Mouse (Mus musculus): ENCODE results near the gene Cpne1. TPM values are rescaled to one million over a fixed set of nuclear protein-coding genes. Genes with fewer than 3 reads are reported as not detected.
A peak's percentile ranks its signal among the peaks of the same experiment; 100 is the strongest.
"Not testable (repeated sequence)": the region's sequence is repeated elsewhere in the genome, so short reads cannot be mapped to it uniquely, and the experiment has no call there.

Cpne1 gene
- polyA plus RNA-seq (2015; fragmentation: Nextera tagmentation; extraction: Ambion mirVana) = 65.0 and 76.9 TPM in 2 replicates

DNA sequence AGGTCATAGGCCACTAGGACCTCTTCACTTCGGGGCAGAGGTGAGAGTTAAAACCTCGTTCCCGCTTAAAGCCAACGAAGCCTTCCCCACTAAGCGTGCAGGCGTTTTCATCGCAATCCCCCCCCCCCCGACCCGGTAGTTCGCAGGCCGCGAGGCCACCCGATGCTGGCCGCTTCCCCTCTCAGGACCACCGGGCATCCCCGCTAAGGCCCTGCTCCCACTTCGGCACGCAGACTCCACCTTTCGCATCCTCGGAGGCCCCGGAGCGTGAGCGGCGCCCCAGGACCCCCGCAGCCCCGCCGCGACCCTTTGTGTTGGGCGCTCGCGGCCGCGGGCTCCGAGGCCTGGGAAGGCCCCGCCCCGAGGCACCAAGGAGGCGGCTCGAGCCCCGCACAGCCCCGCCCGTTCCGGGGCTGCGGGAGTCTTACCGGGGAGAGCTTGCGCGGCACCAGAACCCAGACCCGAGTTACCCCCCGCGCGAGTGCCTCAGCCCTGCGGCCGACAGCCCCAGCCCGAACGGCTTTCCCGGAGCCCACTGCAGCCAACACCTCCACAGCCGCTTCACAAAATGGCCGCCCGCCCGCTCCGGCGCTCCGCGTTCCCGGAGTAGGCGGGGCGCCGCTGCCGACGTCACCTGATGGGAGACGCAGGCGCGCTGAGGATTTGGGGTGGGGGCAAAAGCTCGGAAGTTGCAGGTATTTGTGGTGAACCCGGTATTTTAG is at the start of gene Cpne1, which contains the start of gene Rbm12:
Cpne1 (minus strand) TSS at position 608 of the 722 bp plus-strand sequence.
Rbm12 (minus strand) TSS at position 621 of the 722 bp plus-strand sequence.
- peak; percentile 95 for DNase-seq (ENCODE audit: low spot score)

DNA sequence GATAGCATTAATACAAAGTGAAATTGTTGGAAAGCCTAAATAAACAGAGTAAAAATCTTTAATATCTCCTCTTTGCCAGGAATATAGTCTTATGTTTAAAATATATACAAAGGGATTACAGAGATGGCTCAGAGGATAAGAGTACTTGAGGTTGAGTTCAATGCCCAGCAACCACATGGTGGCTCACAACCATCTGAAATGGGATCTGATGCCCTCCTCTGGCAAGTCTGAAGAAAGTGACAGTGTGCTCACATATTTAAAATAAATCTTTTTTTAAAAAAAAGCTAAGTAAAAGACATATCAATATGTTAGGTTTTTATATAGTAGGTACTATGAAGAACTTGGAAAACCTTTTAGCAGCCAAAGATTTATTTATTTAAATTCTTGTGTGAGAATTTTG is 39.8 kb upstream of the Cpne1 start:
- DNase-seq (ENCODE audit: low spot score) = no peak

DNA sequence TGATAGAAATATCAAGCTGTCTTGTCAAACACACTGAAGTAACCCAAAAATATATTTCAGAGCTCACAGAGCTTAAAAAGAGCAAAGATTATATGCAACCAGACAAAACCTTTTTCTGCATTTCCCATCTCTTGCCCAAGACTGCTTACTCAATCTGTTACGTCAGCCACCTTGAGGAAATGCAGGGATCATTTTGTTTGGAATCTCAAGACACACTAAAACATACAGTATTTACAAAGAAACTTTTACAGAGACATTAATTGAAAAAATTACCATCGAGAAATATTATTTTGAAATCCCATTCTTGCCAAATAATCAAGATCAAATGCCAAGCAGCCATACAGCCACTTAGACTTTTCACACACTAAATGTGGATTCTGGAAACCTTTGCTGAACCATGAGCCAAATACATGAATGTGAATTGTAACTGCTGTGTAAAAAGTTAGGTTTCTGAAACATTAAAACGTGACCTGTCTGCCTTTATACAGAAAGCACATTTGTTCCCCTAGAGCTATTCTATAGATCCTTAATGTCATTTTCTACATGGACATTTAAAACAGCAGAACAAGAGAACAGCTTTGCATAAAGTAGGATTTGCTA is 35.7 kb upstream of the Cpne1 start:
- DNase-seq (ENCODE audit: low spot score) = no peak

DNA sequence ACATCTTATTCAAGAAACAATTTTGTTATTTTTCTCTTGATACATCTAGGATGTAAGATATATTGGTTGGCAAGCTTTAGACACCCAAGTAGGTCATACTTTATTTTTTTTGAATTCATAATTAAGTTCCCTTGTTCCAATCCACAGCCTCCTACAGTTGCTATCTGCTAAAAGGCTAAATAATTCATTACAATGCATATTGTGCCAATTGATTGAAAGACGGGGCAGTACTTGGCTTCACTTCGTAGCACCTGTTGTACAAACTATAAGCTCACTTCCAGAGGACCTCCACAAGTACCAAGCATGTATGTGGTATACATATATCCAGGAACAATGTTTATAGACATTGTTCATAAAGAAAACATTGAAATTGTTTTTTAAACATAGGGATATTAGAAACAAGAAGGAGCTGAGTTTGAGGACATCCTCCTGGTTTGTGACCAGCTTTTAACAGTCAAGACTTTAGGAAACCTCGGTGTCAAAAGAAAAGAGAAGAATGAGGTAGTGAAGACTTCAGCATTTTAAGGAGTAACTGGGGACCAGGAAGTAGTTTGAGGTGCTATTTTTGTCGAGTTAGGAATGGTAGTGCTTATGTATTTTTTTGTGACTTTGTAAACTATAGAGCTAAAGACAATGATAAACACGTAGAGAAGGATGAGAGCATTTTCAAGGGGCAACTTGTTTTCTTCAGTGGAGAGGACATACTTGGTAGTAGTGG is 34.7 kb upstream of the Cpne1 start:
- DNase-seq (ENCODE audit: low spot score) = no peak

DNA sequence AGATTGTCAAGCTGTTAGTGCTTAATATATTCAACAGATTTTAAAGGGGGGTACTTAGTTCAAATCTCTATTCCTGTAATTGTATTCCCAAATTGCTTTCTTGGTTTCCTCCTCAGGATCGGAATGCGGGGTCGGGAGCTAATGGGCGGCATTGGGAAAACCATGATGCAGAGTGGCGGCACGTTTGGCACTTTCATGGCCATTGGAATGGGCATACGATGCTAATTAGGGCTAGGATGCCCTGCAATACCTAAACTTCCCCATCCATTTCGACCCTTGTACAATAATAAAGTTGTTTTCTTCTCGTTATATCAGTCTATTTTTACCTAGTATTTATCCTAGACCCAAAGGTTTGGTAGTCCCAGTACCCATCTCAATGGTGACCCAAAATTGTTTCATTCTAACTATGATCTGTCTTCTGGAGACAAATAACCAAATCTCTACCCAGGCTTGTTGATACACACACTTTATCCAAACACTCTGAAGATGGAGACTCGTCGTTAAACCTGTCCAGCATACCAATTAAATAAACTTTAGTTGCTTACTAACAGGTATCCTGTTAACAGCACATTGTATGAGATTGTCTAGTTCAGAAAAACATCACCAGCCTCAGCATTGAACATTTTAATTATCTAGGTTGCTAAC is 33.8 kb upstream of the Cpne1 start:
- DNase-seq (ENCODE audit: low spot score) = no peak

DNA sequence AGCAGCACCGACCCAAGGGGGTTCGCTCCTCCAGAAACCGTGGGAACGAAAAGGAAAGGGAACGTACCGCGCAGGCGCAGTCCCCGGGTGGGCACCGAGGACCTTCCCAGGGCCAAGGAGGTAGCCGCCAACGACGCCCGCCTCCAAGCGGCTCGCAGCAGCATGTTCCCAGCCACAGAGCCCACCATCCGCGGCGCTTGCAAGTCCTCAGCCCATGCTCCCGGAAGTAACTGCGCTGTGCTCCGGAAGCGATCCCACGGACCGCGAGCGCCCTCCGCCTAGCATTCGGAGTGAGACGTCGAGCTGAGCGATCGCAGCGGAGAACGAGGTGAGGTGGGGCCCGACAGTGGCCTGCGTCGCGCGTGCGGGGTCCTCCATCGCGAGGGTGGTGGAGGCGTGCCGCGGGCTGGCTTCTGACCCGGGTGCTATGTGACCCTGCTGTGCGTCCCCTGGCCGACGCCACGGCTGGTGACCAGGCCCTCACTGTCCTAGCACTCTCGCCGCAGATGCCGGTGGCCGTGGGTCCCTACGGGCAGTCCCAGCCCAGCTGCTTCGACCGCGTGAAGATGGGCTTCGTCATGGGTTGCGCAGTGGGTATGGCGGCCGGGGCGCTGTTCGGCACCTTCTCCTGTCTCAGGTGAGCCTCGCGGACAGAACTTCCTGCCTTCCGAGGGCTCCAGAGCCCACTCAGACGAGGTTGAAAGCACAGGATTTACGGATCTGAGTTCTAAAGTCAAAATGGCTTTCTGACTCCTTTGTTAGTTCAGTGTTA is 32.4 kb upstream of the Cpne1 start, which contains the start of the genes Romo1 and Nfs1:
Romo1 (plus strand) TSS at position 87 of the 772 bp plus-strand sequence.
Nfs1 (minus strand) TSS at position 234 of the 772 bp plus-strand sequence.
- peak; percentile 96 for DNase-seq (ENCODE audit: low spot score)

DNA sequence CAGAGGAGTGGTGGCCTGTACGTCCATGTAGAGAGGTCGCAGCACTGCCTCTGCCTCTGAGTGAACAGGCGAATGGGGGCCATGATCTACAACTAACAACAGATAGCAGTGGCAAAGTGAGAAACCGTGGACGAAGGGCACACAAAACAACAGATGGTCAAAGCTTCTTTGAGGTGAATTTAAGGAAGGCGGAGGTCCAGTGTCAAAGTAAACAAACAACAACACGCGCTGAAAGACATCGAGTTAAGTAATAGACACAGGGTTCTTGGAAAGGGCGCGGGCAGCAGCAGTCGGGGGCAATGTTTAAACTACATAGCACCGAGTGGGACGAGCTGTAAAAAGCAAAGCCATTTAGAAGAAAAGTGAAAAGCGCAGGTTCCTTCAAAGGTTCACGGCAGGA is 31.6 kb upstream of the Cpne1 start:
- no peak for DNase-seq (ENCODE audit: low spot score)

DNA sequence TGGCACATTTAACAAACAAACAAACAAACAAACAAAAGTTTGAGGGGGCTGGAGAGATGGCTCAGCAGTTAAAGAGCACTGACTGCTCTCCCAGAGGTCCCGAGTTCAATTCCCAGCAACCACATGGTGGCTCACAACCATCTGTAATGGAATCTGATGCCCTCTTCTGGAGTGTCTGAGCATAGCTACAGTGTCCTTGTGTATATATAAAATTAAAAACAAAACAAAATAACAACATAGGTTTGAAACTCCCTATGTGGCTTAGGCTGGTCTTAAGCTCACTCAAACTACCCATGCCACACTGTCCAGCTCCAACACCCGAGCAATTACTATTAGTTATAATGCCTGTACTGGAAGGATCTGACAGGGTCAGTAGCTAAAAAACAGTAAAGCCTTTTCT is 31.1 kb upstream of the Cpne1 start:
- no peak for DNase-seq (ENCODE audit: low spot score)

DNA sequence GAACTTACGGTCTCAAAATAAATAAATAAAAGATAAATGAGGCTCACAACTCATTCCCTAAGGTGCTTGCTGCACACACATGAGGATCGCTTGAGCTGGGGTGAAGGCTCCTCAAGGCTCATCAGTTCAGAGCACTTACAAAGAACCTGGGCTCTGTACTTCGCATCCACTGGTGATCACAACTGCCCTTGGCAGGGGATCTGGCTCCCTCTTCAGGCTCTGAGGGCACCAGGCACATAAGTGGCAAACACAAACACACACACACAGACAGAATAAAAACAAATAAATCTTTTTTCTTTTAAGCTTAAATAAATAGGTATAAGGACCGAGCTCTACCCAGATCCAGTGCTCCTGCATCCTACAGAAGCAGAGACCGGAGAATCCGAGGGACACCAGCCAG is 23.9 kb upstream of the Cpne1 start:
- DNase-seq (ENCODE audit: low spot score) = peak; percentile 28

DNA sequence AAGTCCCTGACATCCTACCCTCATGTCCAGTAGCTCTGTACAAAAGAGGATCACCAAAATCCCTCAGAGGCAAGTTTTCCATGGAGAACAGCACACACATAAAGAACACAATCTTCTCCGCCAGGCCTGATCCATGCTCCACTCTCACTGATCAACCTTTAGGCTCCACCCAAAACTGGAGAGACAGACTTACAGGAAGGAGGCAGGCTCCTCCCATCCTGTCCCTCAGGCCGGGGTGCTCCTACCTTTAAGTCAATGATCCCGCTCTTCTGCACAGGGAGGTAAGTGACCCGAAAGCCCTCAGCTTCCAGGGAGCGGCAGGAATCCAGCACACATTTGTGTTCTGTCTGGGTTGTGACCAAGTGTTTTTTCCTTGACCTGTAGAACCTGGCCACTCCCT is 22.4 kb upstream of the Cpne1 start:
- DNase-seq (ENCODE audit: low spot score) = no peak

DNA sequence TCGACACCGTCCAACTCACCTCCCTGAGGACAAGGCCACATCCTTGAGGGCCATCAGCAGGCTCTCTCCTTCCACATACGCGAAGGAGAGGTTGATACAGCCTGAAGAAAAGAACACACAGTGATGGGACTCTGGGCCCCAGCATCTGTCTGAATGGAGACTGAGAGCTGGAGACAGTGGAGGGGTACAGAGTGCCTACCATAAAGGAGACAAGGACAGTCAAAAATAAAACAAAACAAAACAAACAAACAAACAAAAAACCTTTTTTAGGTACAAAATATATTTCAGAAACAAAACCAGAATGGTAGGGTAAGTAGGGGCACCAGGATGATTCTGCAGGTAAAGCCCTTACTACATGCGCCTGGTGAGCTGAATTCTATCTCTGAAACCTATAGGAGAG is 15.2 kb upstream of the Cpne1 start, which contains the start of gene Gm28036:
Gm28036 (minus strand) TSS at position 101 of the 400 bp plus-strand sequence.
- no peak for DNase-seq (ENCODE audit: low spot score)

DNA sequence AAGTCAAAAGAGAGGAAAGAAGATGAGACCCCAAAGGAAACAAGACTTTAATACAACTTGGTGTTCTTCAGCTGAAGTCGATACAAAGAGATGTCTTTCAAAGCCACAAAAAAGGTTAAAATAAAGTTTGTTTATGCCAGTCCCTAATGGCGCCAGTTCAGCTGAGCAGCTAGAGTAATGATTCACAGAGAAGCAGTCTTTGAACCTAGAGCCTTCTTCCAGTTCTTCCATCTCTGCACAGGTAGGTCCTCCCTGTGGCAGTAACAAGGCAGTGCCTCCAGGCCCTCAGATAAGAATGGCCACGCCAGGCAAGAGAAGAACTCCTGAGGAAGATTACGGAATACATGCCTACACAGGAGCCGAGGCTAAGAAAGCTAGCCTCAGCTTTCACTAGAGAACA is 12.0 kb upstream of the Cpne1 start:
- no peak for DNase-seq (ENCODE audit: low spot score)

DNA sequence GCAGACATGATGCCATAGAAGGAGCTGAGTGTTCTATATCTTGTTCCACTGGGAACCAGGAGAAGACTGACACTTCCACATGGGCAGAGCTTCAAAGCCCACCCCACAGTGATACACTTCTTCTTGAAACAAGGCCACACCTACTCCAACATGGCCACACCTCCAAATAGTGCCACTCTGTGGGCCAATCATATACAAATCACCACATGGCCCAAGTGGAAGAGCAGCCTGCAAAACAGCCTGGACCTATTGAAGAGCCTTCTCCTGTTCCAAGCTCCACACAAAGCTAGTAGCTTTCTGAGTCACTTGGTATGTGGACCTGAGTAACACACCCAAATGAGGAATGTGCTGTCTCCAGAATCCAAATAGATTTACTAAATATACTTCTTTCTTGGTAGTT is 7.8 kb upstream of the Cpne1 start:
- DNase-seq (ENCODE audit: low spot score) = no peak

DNA sequence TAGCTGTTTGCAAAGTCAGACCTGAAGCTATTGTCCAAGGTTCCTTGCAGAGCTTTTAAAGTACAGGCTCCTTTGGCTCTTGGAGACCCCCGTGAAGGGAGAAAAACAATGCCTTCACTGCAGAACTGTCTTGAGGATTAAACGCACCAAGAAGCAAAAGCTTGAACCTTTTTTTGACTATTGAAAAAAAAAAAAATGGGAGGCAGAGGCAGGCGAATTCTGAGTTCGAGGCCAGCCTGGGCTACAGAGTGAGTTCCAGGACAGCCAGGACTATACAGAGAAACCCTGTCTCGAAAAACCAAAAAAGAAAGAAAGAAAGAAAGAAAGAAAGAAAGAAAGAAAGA is 287 bp upstream of the Cpne1 start:
- DNase-seq (ENCODE audit: low spot score) = not testable (repeated sequence)

DNA sequence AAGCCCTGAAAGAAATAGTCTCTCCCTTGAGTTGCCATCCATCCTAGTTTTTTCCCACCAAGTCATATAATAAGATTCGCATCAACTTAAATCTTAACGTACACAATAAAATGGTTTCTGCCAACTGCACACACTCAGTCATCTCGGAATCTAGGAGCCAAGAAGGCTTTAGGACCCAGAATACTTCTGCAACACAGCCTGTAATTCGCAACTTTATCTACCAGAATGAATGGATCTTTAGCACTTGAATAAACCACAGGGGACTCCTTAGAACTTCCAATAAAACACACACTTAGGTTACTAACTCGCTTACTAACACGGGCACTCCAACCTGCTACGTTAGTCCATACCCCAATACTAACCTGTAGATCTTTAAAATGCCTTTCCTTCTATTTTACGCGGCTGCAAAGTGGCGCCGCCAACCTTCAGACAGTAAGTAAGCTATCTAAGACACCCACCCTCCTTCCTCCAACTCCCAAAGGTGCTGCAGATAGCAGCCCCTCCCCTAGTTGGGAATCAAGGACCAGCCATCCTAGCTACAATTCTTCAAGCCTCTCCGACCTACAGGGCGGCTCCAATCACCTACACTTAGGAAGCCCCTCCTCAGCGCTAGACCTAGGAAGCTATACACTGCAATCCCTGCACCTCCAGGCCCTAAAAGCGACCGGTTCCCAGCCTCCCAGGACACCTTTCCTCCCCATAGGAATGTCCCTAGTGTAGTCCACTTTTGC is 973 bp downstream of the Cpne1 start:
- peak; percentile 40 for DNase-seq (ENCODE audit: low spot score)

DNA sequence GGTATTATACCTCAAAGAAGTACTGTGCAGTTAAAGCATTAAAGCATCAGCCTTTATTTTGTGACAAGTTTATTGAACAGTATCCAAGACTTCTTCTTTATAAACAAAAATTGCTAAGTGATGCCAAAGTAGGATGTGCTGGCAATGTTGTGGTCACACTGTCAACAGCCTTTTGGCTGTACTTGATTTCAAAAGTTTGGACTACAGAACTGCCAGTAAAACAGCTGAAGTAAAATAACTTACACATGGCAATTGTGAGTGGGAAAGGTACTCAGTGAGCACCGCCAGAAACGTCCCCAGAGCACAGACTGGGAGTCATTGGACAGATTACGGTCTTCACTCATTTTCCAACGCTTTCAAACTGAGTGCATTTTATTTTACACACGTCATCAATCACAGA is 19.8 kb downstream of the Cpne1 start:
- DNase-seq (ENCODE audit: low spot score) = no peak

DNA sequence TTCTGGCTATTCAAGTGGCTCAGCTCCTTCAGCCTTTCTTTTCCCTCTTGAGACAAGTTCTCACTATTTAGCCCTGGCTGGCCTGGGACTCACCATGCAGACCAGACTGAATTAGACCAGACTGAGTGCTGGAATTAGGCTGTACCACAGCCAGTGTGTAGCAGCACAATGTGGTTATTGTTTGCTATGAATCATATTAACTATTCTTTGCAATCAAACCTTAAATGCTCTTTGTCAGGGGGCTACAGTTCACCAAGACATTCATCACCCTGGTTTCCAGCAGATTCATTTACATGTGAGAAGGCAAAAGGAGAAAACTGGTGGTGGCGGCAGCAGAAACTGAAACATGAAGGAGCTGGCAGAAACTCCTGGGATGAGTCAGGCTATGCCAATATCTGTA is 22.0 kb downstream of the Cpne1 start:
- no peak for DNase-seq (ENCODE audit: low spot score)

DNA sequence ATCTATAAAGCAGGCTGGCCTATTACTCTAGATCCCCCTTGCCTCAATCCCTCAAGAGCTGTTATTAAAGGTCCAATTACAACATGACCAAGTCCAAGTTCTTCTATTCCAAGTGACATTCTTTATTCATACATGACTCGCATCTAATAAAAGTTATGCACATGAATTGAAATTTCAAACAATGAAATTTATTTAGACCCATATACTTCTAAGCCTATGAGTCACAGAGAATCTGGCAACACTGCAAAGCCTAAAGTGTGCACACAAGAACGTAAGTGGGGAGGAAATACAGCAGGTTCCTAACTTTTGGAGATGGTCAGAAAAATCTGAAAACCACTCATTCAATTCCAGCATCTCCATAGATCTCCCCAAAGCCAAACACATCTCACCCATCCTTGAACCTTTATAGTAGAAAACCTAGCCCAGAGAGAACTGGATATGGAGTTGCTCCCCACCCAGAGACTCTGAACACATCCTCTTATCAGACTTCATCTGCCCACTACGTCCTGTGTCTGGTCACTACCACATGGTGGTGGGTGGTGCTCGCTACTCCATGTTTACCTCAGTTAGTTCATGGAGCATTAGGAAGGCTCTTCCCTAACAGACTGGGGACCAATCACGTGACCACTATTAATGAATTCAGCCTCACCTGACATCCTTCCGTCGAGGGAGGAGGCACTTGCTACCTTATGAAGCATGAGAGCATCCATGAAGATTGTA is 24.2 kb downstream of the Cpne1 start:
- no peak for DNase-seq (ENCODE audit: low spot score)

DNA sequence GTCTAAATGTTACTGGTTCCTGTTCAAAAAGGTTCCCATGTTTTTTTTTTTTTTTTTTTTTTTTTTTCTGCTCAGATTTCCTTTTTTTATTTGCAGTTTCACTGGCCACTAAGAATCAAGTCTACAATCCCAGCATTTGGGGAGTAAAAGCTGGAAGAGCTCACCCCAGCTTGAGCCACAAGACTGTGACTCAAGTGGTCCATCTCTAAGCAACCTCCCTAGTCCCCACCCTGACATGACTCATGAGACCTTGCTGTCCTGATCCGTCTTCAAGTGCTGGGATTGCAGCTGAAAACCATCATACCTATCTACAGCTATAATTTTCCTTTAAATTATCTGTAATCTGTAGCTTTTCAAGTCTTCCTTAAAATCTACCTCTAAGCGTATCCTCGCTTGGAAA is 27.2 kb downstream of the Cpne1 start:
- no peak for DNase-seq (ENCODE audit: low spot score)

DNA sequence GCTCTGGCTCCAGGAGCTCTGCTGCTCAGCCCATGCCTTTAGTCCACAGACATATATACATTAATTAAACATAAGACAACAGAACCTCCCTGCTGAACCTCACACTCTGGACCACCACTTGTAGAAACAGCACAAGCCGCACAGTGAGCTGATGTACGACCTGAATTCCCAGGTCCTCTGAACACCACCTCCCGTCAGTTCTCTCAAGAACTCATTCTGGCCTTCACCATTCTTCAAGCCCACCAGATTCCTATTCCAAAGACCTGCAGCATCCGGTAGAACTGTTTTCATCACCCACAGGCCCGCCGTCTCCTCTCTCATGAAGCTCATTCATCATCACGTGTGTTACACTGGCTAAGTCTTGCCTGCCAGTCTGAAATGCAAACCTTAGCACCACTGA is 31.4 kb downstream of the Cpne1 start:
- DNase-seq (ENCODE audit: low spot score) = no peak

All from thymus, postnatal 0 days (tissue).